11 mouse cellular contexts compared by ENCODE assay signal in the genomic region with DNA sequence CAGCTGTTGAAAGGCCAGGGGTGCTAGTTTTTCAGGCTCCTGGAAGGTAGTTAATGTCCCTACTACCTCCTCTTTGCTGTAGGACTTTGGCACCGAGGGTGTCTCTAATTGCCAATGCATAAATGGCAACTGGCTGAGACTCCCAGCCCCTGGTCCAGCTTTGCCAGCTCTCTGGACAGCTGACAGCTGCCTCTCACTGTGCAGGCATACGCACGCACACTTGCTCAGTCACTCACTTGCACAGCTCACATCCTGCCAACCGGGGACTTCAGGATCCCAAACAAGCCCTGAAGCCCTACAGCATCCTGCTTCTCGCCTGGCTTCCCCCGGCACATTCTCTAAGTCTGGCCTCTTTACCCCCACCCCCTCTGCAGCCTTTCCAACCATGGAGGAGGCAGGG.
DNase-seq lines count a peak whose midpoint lies in the region; ATAC-seq and TF ChIP-seq lines count a peak whose summit lies in the region.
"Had no signal": no experiment of that assay in that cellular context is flagged by ENCODE, and none has a peak within 500 bp of the region (broad histone marks: within the 10 kb centered on the region; RNA-seq: fewer than 3 reads in every experiment).

No protein-coding gene starts in this region.

- H3K4me3 ChIP-seq in midbrain, embryonic 11.5 days (ENCODE audit: low read depth, low read length): no peak overlapping the region
- H3K4me3 ChIP-seq in midbrain, embryonic 15.5 days: no peak overlapping the region
- H3K4me3 ChIP-seq in midbrain, postnatal 0 days (ENCODE audit: low read depth, low read length): no peak overlapping the region
- H3K4me3 ChIP-seq: intestine, embryonic 15.5 days had no signal

- H3K27ac ChIP-seq in midbrain, embryonic 11.5 days (ENCODE audit: low read depth, low read length): no peak overlapping the region
- no peak overlapping the region for H3K27ac ChIP-seq in midbrain, embryonic 15.5 days
- H3K27ac ChIP-seq in midbrain, postnatal 0 days (ENCODE audit: low read depth, low read length): no peak overlapping the region
- H3K27ac ChIP-seq: intestine, embryonic 15.5 days had no signal

- H3K36me3 ChIP-seq in midbrain, embryonic 11.5 days (ENCODE audit: control insufficient read depth, insufficient read depth, low read length): no peaks in the 10 kb centered on the region
- H3K36me3 ChIP-seq in midbrain, embryonic 15.5 days (replicated peaks): no peaks in the 10 kb centered on the region
- H3K36me3 ChIP-seq in midbrain, postnatal 0 days (ENCODE audit: insufficient read depth, low read length): no peaks in the 10 kb centered on the region
- H3K36me3 ChIP-seq: intestine, embryonic 15.5 days had no signal

- no peak overlapping the region for H3K9ac ChIP-seq in midbrain, embryonic 11.5 days (ENCODE audit: low read length)
- H3K9ac ChIP-seq in midbrain, embryonic 15.5 days: no peak overlapping the region
- H3K9ac ChIP-seq in midbrain, postnatal 0 days (replicated peaks; ENCODE audit: low read length, poor library complexity, severe bottlenecking): no peak overlapping the region
- H3K9ac ChIP-seq: intestine, embryonic 15.5 days had no signal

- no peaks in the 10 kb centered on the region for H3K27me3 ChIP-seq in midbrain, embryonic 11.5 days (ENCODE audit: control insufficient read depth, insufficient read depth, low read length)
- H3K27me3 ChIP-seq in midbrain, embryonic 15.5 days (replicated peaks): no peaks in the 10 kb centered on the region
- H3K27me3 ChIP-seq in midbrain, postnatal 0 days (ENCODE audit: insufficient read depth, low read length): no peaks in the 10 kb centered on the region
- H3K27me3 ChIP-seq: intestine, embryonic 15.5 days had no signal

- ATAC-seq in midbrain, embryonic 11.5 days (ENCODE audit: low FRiP score): no peak
- no peak for ATAC-seq in midbrain, embryonic 15.5 days (replicated peaks)
- ATAC-seq in midbrain, postnatal 0 days (ENCODE audit: low FRiP score): no peak
- ATAC-seq: intestine, embryonic 15.5 days had no signal

- peak; percentile 22 for DNase-seq in gastrocnemius, postnatal 10 days
- no peak for DNase-seq in gastrocnemius, adult 18-20 months (ENCODE audit: low spot score)
- DNase-seq in midbrain, embryonic 11.5 days (ENCODE audit: low spot score, missing footprints): peak; percentile 23
- DNase-seq in layer of hippocampus, adult 18-20 months (ENCODE audit: low spot score in 2 of 2): peak; percentile 19 to 33
- DNase-seq in midbrain, postnatal 0 days (ENCODE audit: low spot score): peak; percentile 67
- DNase-seq in embryo, embryonic 10 days (ENCODE audit: low spot score): no peak
- DNase-seq: kidney, postnatal 25 days; lung, postnatal 4 days; thymus, postnatal 4 days had no signal

- no peaks in the 10 kb centered on the region for H3K9me3 ChIP-seq in midbrain, embryonic 11.5 days (ENCODE audit: control insufficient read depth, low read length)
- H3K9me3 ChIP-seq in midbrain, embryonic 15.5 days: no peaks in the 10 kb centered on the region
- H3K9me3 ChIP-seq in midbrain, postnatal 0 days (ENCODE audit: low read length): no peaks in the 10 kb centered on the region
- H3K9me3 ChIP-seq: intestine, embryonic 15.5 days had no signal

- TF ChIP-seq CTCF in midbrain, postnatal 0 days (IDR thresholded peaks at IDR 0.05): no peak

- H3K4me1 ChIP-seq in midbrain, embryonic 11.5 days (ENCODE audit: control insufficient read depth, insufficient read depth, low read length): peaks cover 23% of the 10 kb centered on the region
- peaks cover 9% of the 10 kb centered on the region for H3K4me1 ChIP-seq in midbrain, embryonic 15.5 days
- H3K4me1 ChIP-seq in midbrain, postnatal 0 days (ENCODE audit: insufficient read depth, low read length): 0 out of 2 replicates have a peak, but pooled peaks cover 4% of the 10 kb centered on the region
- H3K4me1 ChIP-seq: intestine, embryonic 15.5 days had no signal

- H3K4me2 ChIP-seq in midbrain, embryonic 11.5 days: no peak overlapping the region
- no peak overlapping the region for H3K4me2 ChIP-seq in midbrain, embryonic 15.5 days
- H3K4me2 ChIP-seq in midbrain, postnatal 0 days (ENCODE audit: low read depth, low read length, poor library complexity, severe bottlenecking): no peak overlapping the region
- H3K4me2 ChIP-seq: intestine, embryonic 15.5 days had no signal

- WGBS in midbrain, embryonic 11.5 days: 66% methylated on average over 6 of the region's 6 CpGs
- WGBS in midbrain, embryonic 15.5 days: 67% methylated on average over 6 of the region's 6 CpGs
- 67% methylated on average over 6 of the region's 6 CpGs for WGBS in midbrain, postnatal 0 days

Comparison
In these comparisons a context has a peak if more than half of its experiments do, and no peak if none do; other contexts are left out.
1. DNase-seq: peak in gastrocnemius, postnatal 10 days (single experiment), midbrain, embryonic 11.5 days (single experiment), layer of hippocampus, adult 18-20 months (2 of 2) and midbrain, postnatal 0 days (single experiment); none in gastrocnemius, adult 18-20 months (single experiment) and embryo, embryonic 10 days (single experiment).